Mouse (Mus musculus) liver, postnatal 0 days (tissue): ENCODE results near the gene Gtf2ird1. TPM values are rescaled to one million over a fixed set of nuclear protein-coding genes. Genes with fewer than 3 reads are reported as not detected.

Experiments used
- ATAC-seq: fragments of 200-750 bp; cut with Nextera tagmentation; 2 replicates; pipeline ENCODE4 v1.8.0; 2017; ENCODE audit warnings: mild to moderate bottlenecking, moderate library complexity
- DNase-seq: peaks from one replicate; pipeline ENCODE4 v3.0.0-alpha.2; 2016
- H3K27ac ChIP-seq: fragments of 300-500 bp; sonication (generic); 2 replicates; pipeline ENCODE4 v1.5.1; 2014; ENCODE audit warnings: antibody characterized with exemption, moderate library complexity, mild to moderate bottlenecking, low read depth
- H3K27me3 ChIP-seq: fragments of 300-500 bp; sonication (generic); 2 replicates; pipeline ENCODE4 v1.6.1; 2014; ENCODE audit warnings: low read length, control low read depth, mixed read lengths; ENCODE audit not compliant: insufficient read depth
- H3K36me3 ChIP-seq: fragments of 300-500 bp; sonication (generic); replicated peaks from 2 replicates; pipeline ENCODE4 v1.6.1; 2014; ENCODE audit warnings: mild to moderate bottlenecking, control low read depth, low read length, moderate library complexity, mixed read lengths; ENCODE audit not compliant: insufficient read depth
- H3K4me1 ChIP-seq: fragments of 300-500 bp; sonication (generic); 2 replicates; pipeline ENCODE4 v1.6.1; 2014; ENCODE audit warnings: antibody characterized with exemption, mild to moderate bottlenecking, control low read depth; ENCODE audit not compliant: insufficient read depth
- H3K4me2 ChIP-seq: fragments of 300-500 bp; sonication (generic); 2 replicates; pipeline ENCODE4 v1.6.1; 2014; ENCODE audit warnings: low read depth, mild to moderate bottlenecking, low read length, moderate library complexity, mixed read lengths
- H3K4me3 ChIP-seq: fragments of 300-500 bp; sonication (generic); 2 replicates; pipeline ENCODE4 v1.5.1; 2014; ENCODE audit warnings: low read depth, low read length
- H3K9ac ChIP-seq: fragments of 300-500 bp; sonication (generic); replicated peaks from 2 replicates; pipeline ENCODE4 v1.6.1; 2014; ENCODE audit warnings: mild to moderate bottlenecking, moderate library complexity
- H3K9me3 ChIP-seq: fragments of 300-500 bp; sonication (generic); 2 replicates; pipeline ENCODE4 v1.6.1; 2016; ENCODE audit warnings: mild to moderate bottlenecking, control low read depth, low read length, mixed read lengths
- CTCF ChIP-seq: sonication (generic); IDR thresholded peaks from 2 replicates; pipeline ENCODE4 v1.5.1; 2016; ENCODE audit warnings: antibody characterized with exemption, low read depth
- EP300 ChIP-seq: IDR thresholded peaks from 2 replicates; pipeline ENCODE4 v1.6.1; 2016; ENCODE audit warnings: antibody characterized with exemption, low read depth, mild to moderate bottlenecking
- WGBS: fragments of 180-500 bp; shearing (Covaris S2); extraction: QIAGEN DNeasy Blood & Tissue Kit; methylation state at CpG from one replicate; pipeline ENCODE4 v1.1.7; 2014; ENCODE audit not compliant: insufficient replicate concordance; 5-methylcytosine and 5-hydroxymethylcytosine counted together
- polyA plus RNA-seq: library from polyadenylated mRNA; unstranded; fragments of >200 nt; fragmentation: Nextera tagmentation; extraction: Ambion mirVana; gene quantifications from 2 replicates; pipeline ENCODE4 v1.2.1, GENCODE M21; 2015

The Gtf2ird1 gene
- polyA plus RNA-seq, 1 experiment from 2014 or later, result 10.0 TPM

GRCm38 (mm10) chr5:134427664-134428063 is 28.9 kb downstream of the Gtf2ird1 start:
- H3K9me3 ChIP-seq, result no peaks in the 10 kb centered on the region
- no peaks in the 10 kb centered on the region for H3K27me3 ChIP-seq
- ATAC-seq, result no peak
- no peak overlapping the region for H3K4me3 ChIP-seq
- H3K36me3 ChIP-seq, result no peaks in the 10 kb centered on the region
- no peak overlapping the region for H3K4me2 ChIP-seq
- DNase-seq, result no peak
- H3K9ac ChIP-seq, result no peak overlapping the region
- H3K27ac ChIP-seq, result no peak overlapping the region
- TF ChIP-seq CTCF (no peak), EP300 (no peak)
- WGBS, result 84% methylated on average over 9 of the region's 9 CpGs
- peaks cover 3% of the 10 kb centered on the region; the same call in 1 of the 2 replicates for H3K4me1 ChIP-seq

- Histone ChIP-seq H3K9me3 (no peaks in the 10 kb centered on the region), H3K4me1 (no peaks in the 10 kb centered on the region), H3K36me3 (no peaks in the 10 kb centered on the region), H3K4me2 (no peak overlapping the region), H3K9ac (no peak overlapping the region), H3K4me3 (no peak overlapping the region), H3K27me3 (no peaks in the 10 kb centered on the region), H3K27ac (no peak overlapping the region)
- TF ChIP-seq EP300 (no peak), CTCF (no peak)
- 73% methylated on average over 8 of the region's 8 CpGs for WGBS
- DNase-seq, result no peak
- no peak for ATAC-seq
Measured at GRCm38 (mm10) chr5:134425601-134426000, 30.9 kb downstream of the Gtf2ird1 start.

GRCm38 (mm10) chr5:134423930-134424329 is 32.6 kb downstream of the Gtf2ird1 start:
- no peak overlapping the region for H3K4me3 ChIP-seq
- H3K4me2 ChIP-seq, result no peak overlapping the region
- WGBS, result 79% methylated on average over 5 of the region's 5 CpGs
- no peaks in the 10 kb centered on the region for H3K27me3 ChIP-seq
- no peaks in the 10 kb centered on the region for H3K36me3 ChIP-seq
- no peak for DNase-seq
- no peaks in the 10 kb centered on the region for H3K9me3 ChIP-seq
- H3K27ac ChIP-seq, result no peak overlapping the region
- ATAC-seq, result no peak
- TF ChIP-seq CTCF, result no peak
- no peak for TF ChIP-seq EP300
- no peak overlapping the region for H3K9ac ChIP-seq
- no peaks in the 10 kb centered on the region for H3K4me1 ChIP-seq

- no peaks in the 10 kb centered on the region for H3K27me3 ChIP-seq
- H3K4me2 ChIP-seq, result no peak overlapping the region
- ATAC-seq (no peak), DNase-seq (no peak)
- H3K36me3 ChIP-seq, result 0 out of 2 replicates have a peak, but pooled peaks cover under 1% of the 10 kb centered on the region
- no peak overlapping the region for H3K4me3 ChIP-seq
- no peak for TF ChIP-seq CTCF
- TF ChIP-seq EP300, result no peak
- 80% methylated on average over 6 of the region's 6 CpGs for WGBS
- H3K27ac ChIP-seq, result no peak overlapping the region
- H3K4me1 ChIP-seq, result no peaks in the 10 kb centered on the region
- H3K9ac ChIP-seq, result no peak overlapping the region
- H3K9me3 ChIP-seq, result no peaks in the 10 kb centered on the region
Measured at GRCm38 (mm10) chr5:134423372-134423771, 33.1 kb downstream of the Gtf2ird1 start.

GRCm38 (mm10) chr5:134422265-134422925 is 34.1 kb downstream of the Gtf2ird1 start:
- Histone ChIP-seq H3K9ac (no peak overlapping the region), H3K27me3 (no peaks in the 10 kb centered on the region), H3K4me3 (no peak overlapping the region), H3K4me1 (no peaks in the 10 kb centered on the region), H3K9me3 (no peaks in the 10 kb centered on the region), H3K4me2 (no peak overlapping the region), H3K27ac (no peak overlapping the region), H3K36me3 (0 out of 2 replicates have a peak, but pooled peaks cover 2% of the 10 kb centered on the region)
- DNase-seq, result no peak
- no peak for ATAC-seq
- TF ChIP-seq CTCF (no peak), EP300 (no peak)
- 83% methylated on average over 12 of the region's 12 CpGs for WGBS

GRCm38 (mm10) chr5:134421061-134421460 is 35.5 kb downstream of the Gtf2ird1 start:
- Histone ChIP-seq H3K36me3 (peaks cover 2% of the 10 kb centered on the region; the same call in 1 of the 2 replicates), H3K9me3 (no peaks in the 10 kb centered on the region), H3K27me3 (no peaks in the 10 kb centered on the region), H3K4me3 (no peak overlapping the region), H3K4me2 (no peak overlapping the region), H3K9ac (no peak overlapping the region), H3K27ac (no peak overlapping the region), H3K4me1 (no peaks in the 10 kb centered on the region)
- TF ChIP-seq EP300 (no peak), CTCF (no peak)
- no peak for DNase-seq
- no peak for ATAC-seq
- 82% methylated on average over 9 of the region's 9 CpGs for WGBS
